Mouse (Mus musculus) urinary bladder, adult 2 months (tissue): ENCODE data around the gene Gm4763. TPM values are rescaled to one million over a fixed set of nuclear protein-coding genes. Genes with fewer than 3 reads are reported as not detected.
"Not testable (repeated sequence)": the region's sequence is repeated elsewhere in the genome, so short reads cannot be mapped to it uniquely, and the experiment has no call there.

Source experiments
- DNase-seq: peaks from one replicate; pipeline ENCODE4 v3.0.0; 2022; ENCODE audit warnings: low spot score
- polyA plus RNA-seq: library from polyadenylated mRNA; depleted of rRNA; stranded (reverse); fragments of >200 nt; gene quantifications from 2 replicates; pipeline ENCODE4 v1.2.3, GENCODE M21; 2012; rRNA removed

The Gm4763 gene
- not detected in 2 replicates for polyA plus RNA-seq

GRCm38 (mm10) chr7:24726808-24727207 is at the start of gene Gm4763:
TSS of gene Gm4763 (minus strand) at chr7:24726908.
- not testable (repeated sequence) for DNase-seq

- DNase-seq: no peak
Measured at GRCm38 (mm10) chr7:24776145-24776544, 49.4 kb upstream of the Gm4763 start.

GRCm38 (mm10) chr7:24773942-24774535 is 47.3 kb upstream of the Gm4763 start:
- no peak for DNase-seq

GRCm38 (mm10) chr7:24771361-24771760 is 44.7 kb upstream of the Gm4763 start:
- no peak for DNase-seq

GRCm38 (mm10) chr7:24762574-24762973 is 35.9 kb upstream of the Gm4763 start:
- DNase-seq: no peak

- no peak for DNase-seq
Measured at GRCm38 (mm10) chr7:24761161-24761560, 34.5 kb upstream of the Gm4763 start.

GRCm38 (mm10) chr7:24760211-24760610 is 33.5 kb upstream of the Gm4763 start, which contains the start of gene Cd177:
TSS of gene Cd177 (minus strand) at chr7:24760311.
- DNase-seq: no peak

GRCm38 (mm10) chr7:24758520-24758919 is 31.8 kb upstream of the Gm4763 start:
- no peak for DNase-seq

GRCm38 (mm10) chr7:24753476-24753875 is 26.8 kb upstream of the Gm4763 start:
- no peak for DNase-seq

- no peak for DNase-seq
Measured at GRCm38 (mm10) chr7:24751610-24752009, 24.9 kb upstream of the Gm4763 start.

- DNase-seq: no peak
Measured at GRCm38 (mm10) chr7:24750695-24751094, 24.0 kb upstream of the Gm4763 start.

GRCm38 (mm10) chr7:24735970-24736670 is 9.4 kb upstream of the Gm4763 start:
- no peak for DNase-seq

GRCm38 (mm10) chr7:24715039-24715438 is 11.7 kb downstream of the Gm4763 start:
- DNase-seq: no peak

- DNase-seq: no peak
Measured at GRCm38 (mm10) chr7:24708832-24709292, 17.8 kb downstream of the Gm4763 start, which contains the start of gene BC049730. TSS of gene BC049730 (plus strand) at chr7:24709242.

GRCm38 (mm10) chr7:24702841-24703240 is 23.9 kb downstream of the Gm4763 start:
- not testable (repeated sequence) for DNase-seq

- not testable (repeated sequence) for DNase-seq
Measured at GRCm38 (mm10) chr7:24697891-24698290, 28.8 kb downstream of the Gm4763 start.

GRCm38 (mm10) chr7:24692693-24693092 is 34.0 kb downstream of the Gm4763 start:
- not testable (repeated sequence) for DNase-seq

GRCm38 (mm10) chr7:24687519-24687918 is 39.2 kb downstream of the Gm4763 start:
- DNase-seq: not testable (repeated sequence)

- DNase-seq: not testable (repeated sequence)
Measured at GRCm38 (mm10) chr7:24684121-24684520, 42.6 kb downstream of the Gm4763 start.

GRCm38 (mm10) chr7:24676575-24676974 is 50.1 kb downstream of the Gm4763 start, which contains the start of gene Tex101:
TSS of gene Tex101 (minus strand) at chr7:24676675.
- no peak for DNase-seq

GRCm38 (mm10) chr7:24671944-24672439 is 54.7 kb downstream of the Gm4763 start:
- DNase-seq: no peak
